Mouse (Mus musculus): ENCODE measurements around the gene Prss29.

Prss29 gene

GRCm38 (mm10) chr17:25318354-25318753 is at the start of gene Prss29:
Gene Prss29 (plus strand): TSS chr17:25318654.
- no peak for DNase-seq

- DNase-seq: no peak
Observed at GRCm38 (mm10) chr17:25270795-25271335, 47.6 kb upstream of the Prss29 start.

- peak; percentile 23 for DNase-seq
Observed at GRCm38 (mm10) chr17:25272326-25272725, 46.1 kb upstream of the Prss29 start.

GRCm38 (mm10) chr17:25272951-25273705 is 45.3 kb upstream of the Prss29 start:
- DNase-seq: peak; percentile 88

GRCm38 (mm10) chr17:25273706-25274501 is 44.5 kb upstream of the Prss29 start:
- DNase-seq: peak; percentile 94

GRCm38 (mm10) chr17:25274571-25275346 is 43.7 kb upstream of the Prss29 start, which contains the start of gene Ube2i:
Gene Ube2i (minus strand): TSS chr17:25274622.
- DNase-seq: no peak

GRCm38 (mm10) chr17:25275833-25276232 is 42.6 kb upstream of the Prss29 start:
- DNase-seq: no peak

- DNase-seq: peak; percentile 71
Observed at GRCm38 (mm10) chr17:25282133-25282532, 36.3 kb upstream of the Prss29 start.

GRCm38 (mm10) chr17:25285033-25285432 is 33.4 kb upstream of the Prss29 start:
- peak; percentile 81 for DNase-seq

- peak; percentile 49 for DNase-seq
Observed at GRCm38 (mm10) chr17:25288842-25289241, 29.6 kb upstream of the Prss29 start.

- DNase-seq: no peak
Observed at GRCm38 (mm10) chr17:25290411-25290810, 28.0 kb upstream of the Prss29 start.

- DNase-seq: no peak
Observed at GRCm38 (mm10) chr17:25293495-25293894, 25.0 kb upstream of the Prss29 start.

- DNase-seq: no peak
Observed at GRCm38 (mm10) chr17:25294111-25294510, 24.3 kb upstream of the Prss29 start.

- no peak for DNase-seq
Observed at GRCm38 (mm10) chr17:25298094-25298493, 20.4 kb upstream of the Prss29 start, which contains the start of gene Prss34. Gene Prss34 (plus strand): TSS chr17:25298394.

- no peak for DNase-seq
Observed at GRCm38 (mm10) chr17:25308346-25308745, 10.1 kb upstream of the Prss29 start, which contains the start of gene Prss28. Gene Prss28 (plus strand): TSS chr17:25308646.

- no peak for DNase-seq
Observed at GRCm38 (mm10) chr17:25320819-25321218, 2.4 kb downstream of the Prss29 start.

- DNase-seq: no peak
Observed at GRCm38 (mm10) chr17:25322930-25323329, 4.5 kb downstream of the Prss29 start.

GRCm38 (mm10) chr17:25332321-25332720 is 13.9 kb downstream of the Prss29 start:
- DNase-seq: no peak

GRCm38 (mm10) chr17:25333943-25334342 is 15.5 kb downstream of the Prss29 start:
- peak; percentile 51 for DNase-seq

GRCm38 (mm10) chr17:25338218-25338617 is 19.8 kb downstream of the Prss29 start:
- no peak for DNase-seq

GRCm38 (mm10) chr17:25340003-25340402 is 21.5 kb downstream of the Prss29 start:
- DNase-seq: no peak

- no peak for DNase-seq
Observed at GRCm38 (mm10) chr17:25341490-25341889, 23.0 kb downstream of the Prss29 start.

GRCm38 (mm10) chr17:25345462-25345861 is 27.0 kb downstream of the Prss29 start, which contains the start of gene Tpsab1:
Gene Tpsab1 (minus strand): TSS chr17:25345562.
- DNase-seq: no peak

Measured in lung, postnatal 14 days (tissue).